Mouse (Mus musculus) heart, adult 11 months (tissue): Measurements from ENCODE around the gene Efcab2.

ENCODE experiments used
- DNase-seq: peaks from one replicate; pipeline ENCODE4 v3.0.0; 2022

Efcab2 gene

GRCm38 (mm10) chr1:178485868-178486220 lies 80.0 kb downstream of the Efcab2 start:
- DNase-seq, result peak; percentile 64

GRCm38 (mm10) chr1:178486828-178487227 lies 80.9 kb downstream of the Efcab2 start:
- DNase-seq, result peak; percentile 60

GRCm38 (mm10) chr1:178489127-178489526 lies 83.2 kb downstream of the Efcab2 start:
- peak; percentile 71 for DNase-seq

- DNase-seq, result peak; percentile 77
Measured at GRCm38 (mm10) chr1:178491733-178492132, 85.8 kb downstream of the Efcab2 start.

- DNase-seq, result peak; percentile 74
Measured at GRCm38 (mm10) chr1:178492493-178492892, 86.6 kb downstream of the Efcab2 start.

- DNase-seq, result peak; percentile 22
Measured at GRCm38 (mm10) chr1:178496186-178496585, 90.3 kb downstream of the Efcab2 start.

GRCm38 (mm10) chr1:178496841-178497240 lies 91.0 kb downstream of the Efcab2 start:
- peak; percentile 65 for DNase-seq

- DNase-seq, result peak; percentile 68
Measured at GRCm38 (mm10) chr1:178506938-178507337, 101.1 kb downstream of the Efcab2 start.

GRCm38 (mm10) chr1:178512323-178513031 lies 106.6 kb downstream of the Efcab2 start:
- DNase-seq, result peak; percentile 41

- peak; percentile 42 for DNase-seq
Measured at GRCm38 (mm10) chr1:178513954-178514353, 108.1 kb downstream of the Efcab2 start.

GRCm38 (mm10) chr1:178515839-178516238 lies 110.0 kb downstream of the Efcab2 start:
- DNase-seq, result peak; percentile 10

GRCm38 (mm10) chr1:178522389-178522788 lies 116.5 kb downstream of the Efcab2 start:
- DNase-seq, result peak; percentile 85

- DNase-seq, result no peak
Measured at GRCm38 (mm10) chr1:178523152-178523551, 117.3 kb downstream of the Efcab2 start.

- DNase-seq, result peak; percentile 92
Measured at GRCm38 (mm10) chr1:178527185-178527546, 121.3 kb downstream of the Efcab2 start.

- peak; percentile 94 for DNase-seq
Measured at GRCm38 (mm10) chr1:178527547-178528361, 121.9 kb downstream of the Efcab2 start.

GRCm38 (mm10) chr1:178528431-178529351 lies 122.8 kb downstream of the Efcab2 start, which contains the start of gene Kif26b:
Gene Kif26b (plus strand): TSS chr1:178529125.
- DNase-seq, result peak; percentile 91

- DNase-seq, result no peak
Measured at GRCm38 (mm10) chr1:178529512-178530300, 123.8 kb downstream of the Efcab2 start.

- peak; percentile 96 for DNase-seq
Measured at GRCm38 (mm10) chr1:178530301-178531078, 124.6 kb downstream of the Efcab2 start.
